Mouse (Mus musculus): ENCODE results near the gene Lman2l.

Lman2l gene

GRCm38 (mm10) chr1:36444471-36445464 lies at the start of gene Lman2l:
Gene Lman2l, minus strand, starts transcription at chr1:36445271.
- in situ Hi-C loops (cut with MboI; ENCODE audit: unreplicated experiment in 2 of 2): loop anchor here (5.0 kb wide), 2 partner anchors 58 to 77 kb away; partner anchors contain the start of gene Kansl3 (in 1 of the 2)

GRCm38 (mm10) chr1:36493299-36493698 lies 48.2 kb upstream of the Lman2l start:
- in situ Hi-C loops (cut with MboI; ENCODE audit: unreplicated experiment in 2 of 2): loop anchor here in 1 of 2 experiments (25.0 kb wide), 1 partner anchor 1631 kb away; no protein-coding TSS in a partner anchor

GRCm38 (mm10) chr1:36492416-36493139 lies 47.5 kb upstream of the Lman2l start:
- in situ Hi-C loops (cut with MboI; ENCODE audit: unreplicated experiment in 2 of 2): loop anchor here in 1 of 2 experiments (25.0 kb wide), 1 partner anchor 1630 kb away; no protein-coding TSS in a partner anchor

GRCm38 (mm10) chr1:36489661-36490060 lies 44.6 kb upstream of the Lman2l start:
- in situ Hi-C loops (cut with MboI; ENCODE audit: unreplicated experiment in 2 of 2): loop anchor here in 1 of 2 experiments (25.0 kb wide), 1 partner anchor 1627 kb away; no protein-coding TSS in a partner anchor

GRCm38 (mm10) chr1:36487111-36487510 lies 42.0 kb upstream of the Lman2l start:
- in situ Hi-C loops (cut with MboI; ENCODE audit: unreplicated experiment in 2 of 2): loop anchor here in 1 of 2 experiments (25.0 kb wide), 1 partner anchor 1625 kb away; no protein-coding TSS in a partner anchor

- in situ Hi-C loops (cut with MboI; ENCODE audit: unreplicated experiment in 2 of 2): loop anchor here in 1 of 2 experiments (25.0 kb wide), 1 partner anchor 1623 kb away; no protein-coding TSS in a partner anchor
Observed at GRCm38 (mm10) chr1:36485080-36485479, 40.0 kb upstream of the Lman2l start.

GRCm38 (mm10) chr1:36483825-36484224 lies 38.8 kb upstream of the Lman2l start:
- in situ Hi-C loops (cut with MboI; ENCODE audit: unreplicated experiment in 2 of 2): loop anchor here in 1 of 2 experiments (25.0 kb wide), 1 partner anchor 1622 kb away; no protein-coding TSS in a partner anchor

- in situ Hi-C loops (cut with MboI; ENCODE audit: unreplicated experiment in 2 of 2): loop anchor here in 1 of 2 experiments (10.0 to 25.0 kb wide), 3 partner anchors 115 to 1618 kb away; partner anchors contain the start of genes Hs6st1 and Kansl3
Observed at GRCm38 (mm10) chr1:36479903-36480899, 35.1 kb upstream of the Lman2l start.

- in situ Hi-C loops (cut with MboI; ENCODE audit: unreplicated experiment in 2 of 2): loop anchor here in 1 of 2 experiments (10.0 to 25.0 kb wide), 3 partner anchors 114 to 1616 kb away; partner anchors contain the start of genes Hs6st1 and Kansl3
Observed at GRCm38 (mm10) chr1:36478343-36478795, 33.3 kb upstream of the Lman2l start.

- in situ Hi-C loops (cut with MboI; ENCODE audit: unreplicated experiment in 2 of 2): loop anchor here in 1 of 2 experiments (10.0 to 25.0 kb wide), 3 partner anchors 112 to 1614 kb away; partner anchors contain the start of genes Hs6st1 and Kansl3
Observed at GRCm38 (mm10) chr1:36476426-36476825, 31.4 kb upstream of the Lman2l start.

- in situ Hi-C loops (cut with MboI; ENCODE audit: unreplicated experiment in 2 of 2): loop anchor here in 1 of 2 experiments (10.0 to 25.0 kb wide), 3 partner anchors 111 to 1613 kb away; partner anchors contain the start of genes Hs6st1 and Kansl3
Observed at GRCm38 (mm10) chr1:36475480-36476110, 30.5 kb upstream of the Lman2l start.

GRCm38 (mm10) chr1:36474646-36475045 lies 29.6 kb upstream of the Lman2l start:
- in situ Hi-C loops (cut with MboI; ENCODE audit: unreplicated experiment in 2 of 2): loop anchor here (5.0 to 25.0 kb wide), 4 partner anchors 107 to 1612 kb away; partner anchors contain the start of genes Kansl3 (in 2 of the 2) and Hs6st1 (in 1 of the 2)

GRCm38 (mm10) chr1:36473211-36473780 lies 28.2 kb upstream of the Lman2l start:
- in situ Hi-C loops (cut with MboI; ENCODE audit: unreplicated experiment in 2 of 2): loop anchor here (5.0 to 10.0 kb wide), 3 partner anchors 106 to 408 kb away; partner anchors contain the start of genes Kansl3 (in 2 of the 2) and Hs6st1 (in 1 of the 2)

GRCm38 (mm10) chr1:36472106-36472440 lies 27.0 kb upstream of the Lman2l start:
- in situ Hi-C loops (cut with MboI; ENCODE audit: unreplicated experiment in 2 of 2): loop anchor here (5.0 to 10.0 kb wide), 3 partner anchors 105 to 407 kb away; partner anchors contain the start of genes Kansl3 (in 2 of the 2) and Hs6st1 (in 1 of the 2)

GRCm38 (mm10) chr1:36471181-36472105 lies 26.4 kb upstream of the Lman2l start, which contains the start of gene Cnnm4:
Gene Cnnm4, plus strand, starts transcription at chr1:36471620.
- in situ Hi-C loops (cut with MboI; ENCODE audit: unreplicated experiment in 2 of 2): loop anchor here (5.0 to 10.0 kb wide), 3 partner anchors 104 to 407 kb away; partner anchors contain the start of genes Kansl3 (in 2 of the 2) and Hs6st1 (in 1 of the 2)

- in situ Hi-C loops (cut with MboI; ENCODE audit: unreplicated experiment in 2 of 2): loop anchor here (5.0 to 10.0 kb wide), 3 partner anchors 103 to 405 kb away; partner anchors contain the start of genes Kansl3 (in 2 of the 2) and Hs6st1 (in 1 of the 2)
Observed at GRCm38 (mm10) chr1:36469811-36470444, 24.9 kb upstream of the Lman2l start.
